Mouse (Mus musculus) cortical plate, adult 2 months (tissue): ENCODE results near the gene Uox. TPM values are rescaled to one million over a fixed set of nuclear protein-coding genes. Genes with fewer than 3 reads are reported as not detected.
A peak's percentile ranks its signal among the peaks of the same experiment; 100 is the strongest.

ENCODE experiments used
- H3K27ac ChIP-seq: fragments of 200-500 bp; 2 replicates; pipeline ENCODE4 v1.5.1; 2012; ENCODE audit warnings: low read length, control low read depth, inconsistent platforms; ENCODE audit not compliant: insufficient read depth
- H3K4me1 ChIP-seq: fragments of 200-500 bp; 2 replicates; pipeline ENCODE4 v1.6.1; 2011; ENCODE audit warnings: low read length; ENCODE audit not compliant: control insufficient read depth, insufficient read depth
- H3K4me3 ChIP-seq: fragments of 200-500 bp; 2 replicates; pipeline ENCODE4 v1.5.1; 2011; ENCODE audit warnings: mild to moderate bottlenecking, low read length, control low read depth; ENCODE audit not compliant: insufficient read depth
- CTCF ChIP-seq: fragments of 200-500 bp; IDR thresholded peaks from 2 replicates; pipeline ENCODE4 v1.5.1; 2011; ENCODE audit warnings: mild to moderate bottlenecking, control low read depth, low read length; ENCODE audit not compliant: insufficient read depth; ENCODE audit errors: extremely low read depth
- POLR2A ChIP-seq: fragments of 200-500 bp; IDR thresholded peaks from 2 replicates; pipeline ENCODE4 v1.6.1; 2011; ENCODE audit warnings: mild to moderate bottlenecking, low read length, control low read depth; ENCODE audit not compliant: insufficient read depth; ENCODE audit errors: extremely low read depth
- polyA plus RNA-seq: library from polyadenylated mRNA; depleted of rRNA; stranded (reverse); fragments of >200 nt; gene quantifications from 2 replicates; pipeline ENCODE4 v1.2.3, GENCODE M21; 2012; rRNA removed

Gene Uox
- 0.74 and 0.75 TPM in 2 replicates for polyA plus RNA-seq

DNA sequence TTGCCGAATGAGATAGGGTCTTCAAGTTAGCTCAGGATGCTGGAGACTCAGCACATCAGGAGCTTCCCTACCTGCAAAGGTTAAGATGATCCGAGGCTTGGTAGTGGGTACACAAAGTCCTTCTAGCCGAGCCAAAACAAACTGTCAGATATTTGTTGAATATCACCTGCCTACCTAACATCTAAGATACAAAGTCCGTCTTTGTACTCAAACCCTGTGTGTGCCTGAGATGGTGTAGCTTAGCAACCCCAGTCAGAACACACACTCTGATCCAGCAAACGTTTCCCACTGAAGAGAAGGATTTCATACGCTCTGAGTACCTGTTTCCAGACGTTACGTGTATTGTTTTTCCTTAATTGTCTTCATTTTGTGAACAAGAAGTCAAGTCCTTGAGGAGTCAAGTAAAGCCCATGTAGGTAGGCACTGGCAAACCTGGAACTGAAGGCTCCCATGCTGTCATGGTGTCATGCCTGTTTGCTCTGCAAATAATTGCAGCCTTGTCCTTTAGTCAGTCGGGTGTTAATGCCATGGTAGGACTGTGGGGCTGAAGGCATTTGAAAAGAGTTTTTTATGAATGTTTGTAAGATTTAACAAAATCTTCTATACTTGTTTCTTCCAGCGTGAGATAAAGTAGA is at the start of gene Uox:
Uox (plus strand) TSS at position 279 of the 635 bp plus-strand sequence.
- H3K27ac ChIP-seq = no peak within 1 kb of the TSS
- peaks cover 2% of the 10 kb centered on the region for H3K4me1 ChIP-seq

GRCm38 (mm10) chr3:146520798-146521651 is 49.2 kb upstream of the Uox start, which contains the start of gene Rpf1:
Gene Rpf1 (minus strand): TSS chr3:146521429.
- TF ChIP-seq POLR2A (0 out of 2 replicates have a peak, but pooled peaks have one; percentile 38), CTCF (no peak)
- H3K27ac ChIP-seq = peak within 1 kb of the TSS; percentile 97
- peak within 1 kb of the TSS; percentile 95 for H3K4me3 ChIP-seq
- H3K4me1 ChIP-seq = peaks cover 1% of the 10 kb centered on the region; the same call in 1 of the 2 replicates

More for the DNA sequence above, at the start of gene Uox:
- TF ChIP-seq CTCF (no peak), POLR2A (no peak)
- H3K4me3 ChIP-seq = no peak within 1 kb of the TSS

DNA sequence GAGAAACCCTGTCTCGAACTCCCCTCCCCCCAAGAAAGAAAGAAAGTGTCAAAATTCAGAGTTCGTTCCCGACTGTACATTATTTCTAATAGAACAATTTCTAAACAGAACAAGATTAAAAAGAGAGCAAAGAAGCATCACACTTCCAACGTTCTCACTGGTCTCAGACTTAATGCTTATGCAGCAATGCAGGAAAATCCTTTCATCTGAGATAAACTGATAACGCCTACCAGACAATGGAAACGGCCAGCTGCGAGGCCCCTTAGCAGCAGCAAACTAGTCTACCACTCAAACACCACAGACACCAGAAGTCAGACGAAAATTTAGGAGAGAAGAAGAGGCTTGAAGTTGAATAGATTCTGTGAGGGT is 48.6 kb upstream of the Uox start:
- TF ChIP-seq CTCF = no peak
- no peak for TF ChIP-seq POLR2A
- H3K4me1 ChIP-seq = peaks cover 1% of the 10 kb centered on the region; the same call in 1 of the 2 replicates
- peak overlapping the region; percentile 27; the same call in 1 of the 2 replicates for H3K27ac ChIP-seq
- H3K4me3 ChIP-seq = peak overlapping the region; percentile 95

DNA sequence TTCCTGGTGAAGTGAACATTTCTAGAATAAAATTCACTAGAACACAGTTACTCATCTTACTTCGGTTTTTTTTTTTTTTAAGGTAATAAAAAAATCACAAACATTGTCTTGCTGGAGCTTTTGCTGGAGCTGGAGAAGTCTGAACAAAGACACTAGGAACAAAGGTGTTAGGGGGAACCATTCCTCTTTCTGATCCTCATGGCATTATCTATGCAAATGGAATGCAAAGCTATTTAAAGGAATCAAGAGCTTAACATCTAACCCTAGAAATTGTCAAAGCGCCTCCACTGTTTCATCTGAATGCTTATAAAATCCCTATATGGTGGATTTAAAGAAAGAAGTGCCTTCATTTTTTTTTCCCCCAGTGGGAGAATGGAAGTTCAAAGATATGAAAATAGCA is 41.9 kb upstream of the Uox start:
- no peak overlapping the region for H3K4me3 ChIP-seq
- TF ChIP-seq POLR2A = no peak
- TF ChIP-seq CTCF = no peak
- H3K4me1 ChIP-seq = no peaks in the 10 kb centered on the region
- H3K27ac ChIP-seq = no peak overlapping the region

DNA sequence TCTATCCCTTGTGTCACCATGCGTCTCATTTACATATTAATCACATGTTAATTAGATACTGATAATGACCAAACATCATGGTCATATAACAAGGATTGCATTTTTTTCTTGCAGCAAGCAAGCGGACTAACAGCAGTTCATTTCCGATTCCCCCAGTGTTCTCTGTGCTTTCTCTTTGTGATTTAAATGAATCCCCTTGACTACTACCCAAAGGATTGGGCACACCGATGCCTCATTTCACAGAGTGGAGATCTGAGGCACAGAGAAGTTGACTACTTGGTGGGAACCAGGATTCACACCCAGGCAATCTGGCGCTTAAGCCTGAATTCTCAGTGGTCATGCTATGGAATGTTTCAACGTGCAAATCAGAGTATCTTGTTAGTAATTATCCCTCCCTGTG is 35.2 kb upstream of the Uox start:
- no peak for TF ChIP-seq CTCF
- no peak for TF ChIP-seq POLR2A
- no peak overlapping the region for H3K27ac ChIP-seq
- no peaks in the 10 kb centered on the region for H3K4me1 ChIP-seq
- H3K4me3 ChIP-seq = no peak overlapping the region

DNA sequence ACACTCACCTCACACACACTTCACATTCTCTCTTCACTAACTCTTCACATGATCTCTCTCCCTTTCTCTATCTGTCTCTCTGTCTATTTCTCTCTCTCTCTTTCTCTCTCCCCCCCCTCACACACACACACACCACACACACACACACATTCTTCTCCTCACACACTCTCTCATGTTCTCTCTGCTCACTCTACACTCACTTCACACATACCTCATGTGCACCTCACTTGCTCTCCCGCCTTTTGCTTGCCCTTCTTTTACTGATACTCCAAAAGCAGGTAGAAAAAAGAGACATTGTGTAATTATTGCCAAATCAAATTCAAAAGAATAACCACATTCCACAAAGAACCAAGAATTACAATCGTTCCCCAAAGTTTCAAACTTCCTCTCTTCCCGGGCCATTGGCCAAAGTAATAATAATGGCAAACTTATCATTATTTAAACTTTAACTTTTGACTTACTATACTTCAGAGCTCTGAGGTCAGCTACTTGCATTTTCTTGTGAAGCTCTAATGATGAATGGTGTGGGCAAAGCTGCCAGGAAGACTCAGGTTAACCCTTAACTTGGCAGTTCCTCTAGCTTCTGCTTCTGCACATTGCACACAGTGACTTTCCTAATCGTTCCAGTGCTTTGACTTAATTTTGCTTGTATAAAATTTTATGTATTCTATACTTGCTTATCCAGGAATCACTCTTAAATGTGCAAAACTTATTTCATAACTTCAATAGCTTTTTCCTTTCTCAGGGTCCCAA is 29.5 kb upstream of the Uox start:
- H3K4me3 ChIP-seq = no peak overlapping the region
- no peak for TF ChIP-seq CTCF
- TF ChIP-seq POLR2A = no peak
- H3K4me1 ChIP-seq = no peaks in the 10 kb centered on the region
- H3K27ac ChIP-seq = no peak overlapping the region

DNA sequence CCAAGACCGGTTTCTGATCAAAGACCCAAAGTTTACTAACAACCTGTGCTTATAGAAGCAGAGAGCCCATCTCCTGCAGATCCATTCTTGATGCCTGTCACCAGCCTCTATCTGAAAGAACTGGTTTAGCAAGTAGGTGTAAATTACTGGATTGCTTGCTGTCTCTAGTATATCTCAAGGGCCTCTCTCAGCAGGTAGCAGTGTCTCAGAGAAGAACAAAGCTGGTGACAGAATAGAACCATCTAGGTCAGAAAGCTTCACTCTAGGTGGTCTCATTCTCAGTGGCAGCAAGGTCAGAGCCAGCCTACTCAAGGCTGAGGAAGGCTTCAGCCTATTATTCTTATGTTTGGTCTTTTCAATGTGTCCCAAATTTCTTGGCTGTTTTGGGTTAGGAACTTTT is 26.6 kb upstream of the Uox start:
- TF ChIP-seq CTCF (no peak), POLR2A (no peak)
- Histone ChIP-seq H3K4me3 (no peak overlapping the region), H3K27ac (no peak overlapping the region), H3K4me1 (no peaks in the 10 kb centered on the region)

DNA sequence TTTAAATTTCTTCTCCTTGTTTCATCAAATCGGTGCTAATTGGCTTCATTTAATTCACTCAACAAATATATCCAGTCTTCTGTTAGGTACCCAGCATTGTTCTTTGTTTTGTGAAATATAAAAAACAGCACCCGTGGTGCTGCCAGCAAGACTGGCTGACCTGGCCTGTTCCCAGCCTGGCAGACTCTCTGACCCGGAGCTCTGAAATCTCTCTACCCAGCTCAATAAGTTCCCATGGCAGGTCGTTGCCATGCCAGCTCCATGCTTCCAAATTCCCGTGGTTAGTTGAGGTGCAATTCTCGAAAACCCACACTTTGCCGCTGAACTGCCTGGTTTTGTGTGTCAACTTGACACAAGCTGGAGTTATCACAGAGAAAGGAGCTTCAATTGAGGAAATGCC is 15.4 kb upstream of the Uox start:
- no peak overlapping the region for H3K27ac ChIP-seq
- no peak overlapping the region for H3K4me3 ChIP-seq
- TF ChIP-seq POLR2A = no peak
- no peaks in the 10 kb centered on the region for H3K4me1 ChIP-seq

DNA sequence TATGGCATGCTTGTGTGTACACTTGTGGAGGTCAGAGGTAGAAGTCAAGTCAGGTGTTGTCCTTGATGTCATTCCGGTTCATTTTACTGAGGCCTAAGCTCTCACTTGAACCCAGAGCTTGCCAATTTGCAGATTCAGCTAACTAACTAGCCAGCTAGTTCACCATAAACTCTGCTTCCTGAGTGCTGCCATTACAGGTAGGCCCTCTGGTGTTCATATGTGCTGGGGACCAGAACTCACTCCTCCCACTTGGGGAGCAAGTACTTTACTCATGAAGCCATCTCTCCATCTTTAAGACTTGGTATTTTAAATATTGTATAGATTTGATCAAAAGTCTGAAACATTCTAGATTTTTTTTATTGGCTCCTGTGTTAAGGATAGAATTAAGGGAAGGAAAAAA is 13.7 kb upstream of the Uox start:
- no peak for TF ChIP-seq CTCF
- no peak for TF ChIP-seq POLR2A

More for the DNA sequence above, 13.7 kb upstream of the Uox start:
- no peak overlapping the region for H3K27ac ChIP-seq
- H3K4me3 ChIP-seq = no peak overlapping the region
- no peaks in the 10 kb centered on the region for H3K4me1 ChIP-seq
